Comparison of ENCODE assay signal across 25 mouse cellular contexts in genomic region chr7:110246526-110246925, GRCm38 (mm10). TPM values are rescaled to one million over a fixed set of nuclear protein-coding genes. Genes with fewer than 3 reads are reported as not detected.
DNase-seq lines count a peak whose midpoint lies in the region; ATAC-seq and TF ChIP-seq lines count a peak whose summit lies in the region.
"Had no signal": no experiment of that assay in that cellular context is flagged by ENCODE, and none has a peak within 500 bp of the region (broad histone marks: within the 10 kb centered on the region; RNA-seq: fewer than 3 reads in every experiment).

No protein-coding gene starts in this region.

- H3K4me3 ChIP-seq in gastrocnemius, adult 2 months: no peak overlapping the region
- H3K4me3 ChIP-seq in limb, embryonic 12.5 days (replicated peaks): no peak overlapping the region
- H3K4me3 ChIP-seq in limb, embryonic 10.5 days: no peak overlapping the region
- no peak overlapping the region for H3K4me3 ChIP-seq in embryonic fibroblast, embryonic 13.5 days (ENCODE audit: insufficient read depth, low read length)
- H3K4me3 ChIP-seq: heart, embryonic 10.5 days; heart, embryonic 15.5 days; hindbrain, embryonic 13.5 days; limb, embryonic 13.5 days; lung, embryonic 15.5 days had no signal

- no peak overlapping the region for H3K4me2 ChIP-seq in limb, embryonic 12.5 days
- H3K4me2 ChIP-seq: heart, embryonic 15.5 days; hindbrain, embryonic 13.5 days; limb, embryonic 13.5 days; liver, embryonic 11.5 days; lung, embryonic 15.5 days; midbrain, embryonic 11.5 days had no signal

- TF ChIP-seq POLR2A in embryonic fibroblast, embryonic 13.5 days (IDR thresholded peaks at IDR 0.05; ENCODE audit: low read depth, low read length): no peak

- H3K27me3 ChIP-seq in limb, embryonic 12.5 days: no peaks in the 10 kb centered on the region
- no peaks in the 10 kb centered on the region for H3K27me3 ChIP-seq in limb, embryonic 10.5 days (ENCODE audit: low read depth, poor library complexity, severe bottlenecking)
- H3K27me3 ChIP-seq: heart, embryonic 15.5 days; hindbrain, embryonic 13.5 days; limb, embryonic 13.5 days; lung, embryonic 15.5 days had no signal

- ATAC-seq in limb, embryonic 12.5 days (ENCODE audit: insufficient number of reproducible peaks, insufficient read depth, low FRiP score, low TSS enrichment, low read depth): no peak
- ATAC-seq: activated CD4-positive, CD25-positive, alpha-beta regulatory T cell, adult 4 months; forebrain, embryonic 14.5 days; intestine, postnatal 0 days had no signal

- no peaks in the 10 kb centered on the region for H3K9me3 ChIP-seq in limb, embryonic 12.5 days
- no peaks in the 10 kb centered on the region for H3K9me3 ChIP-seq in limb, embryonic 10.5 days (replicated peaks)
- H3K9me3 ChIP-seq: heart, embryonic 10.5 days; heart, embryonic 15.5 days; hindbrain, embryonic 13.5 days; limb, embryonic 13.5 days; lung, embryonic 15.5 days had no signal

- H3K27ac ChIP-seq in gastrocnemius, adult 2 months: peak overlapping the region; percentile 16; the same call in 1 of the 2 replicates
- peak overlapping the region; percentile 17; the same call in 1 of the 2 replicates for H3K27ac ChIP-seq in limb, embryonic 12.5 days
- H3K27ac ChIP-seq in limb, embryonic 10.5 days: no peak overlapping the region
- H3K27ac ChIP-seq in embryonic fibroblast, embryonic 13.5 days (ENCODE audit: insufficient read depth, low read length): peak overlapping the region; percentile 97
- H3K27ac ChIP-seq: heart, embryonic 10.5 days; hindbrain, embryonic 13.5 days; limb, embryonic 13.5 days; lung, embryonic 15.5 days had no signal

- H3K36me3 ChIP-seq in limb, embryonic 12.5 days: peaks cover 19% of the 10 kb centered on the region; the same call in 1 of the 2 replicates
- peaks cover 29% of the 10 kb centered on the region for H3K36me3 ChIP-seq in limb, embryonic 10.5 days
- H3K36me3 ChIP-seq: heart, embryonic 15.5 days; hindbrain, embryonic 13.5 days; lung, embryonic 15.5 days had no signal

- 92% methylated on average over 9 of the region's 9 CpGs for WGBS in limb, embryonic 12.5 days
- 94% methylated on average over 9 of the region's 9 CpGs for whole genome bisulfite sequencing in limb, embryonic 10.5 days

- intact Hi-C loops in gastrocnemius, adult 2 months (cut with DNase I): no loop called here

- no peak for TF ChIP-seq CTCF in gastrocnemius, adult 2 months (IDR thresholded peaks at IDR 0.05)
- no peak for TF ChIP-seq CTCF in embryonic fibroblast, embryonic 13.5 days (IDR thresholded peaks at IDR 0.05; ENCODE audit: borderline replicate concordance, insufficient read depth, low read length)

- H3K4me1 ChIP-seq in limb, embryonic 12.5 days (replicated peaks): no peaks in the 10 kb centered on the region
- no peaks in the 10 kb centered on the region for H3K4me1 ChIP-seq in limb, embryonic 10.5 days
- H3K4me1 ChIP-seq in embryonic fibroblast, embryonic 13.5 days (ENCODE audit: control insufficient read depth, insufficient read depth, low read length): peaks cover 29% of the 10 kb centered on the region
- H3K4me1 ChIP-seq: hindbrain, embryonic 13.5 days; lung, embryonic 15.5 days had no signal

- H3K9ac ChIP-seq in limb, embryonic 12.5 days (replicated peaks): no peak overlapping the region
- H3K9ac ChIP-seq: heart, embryonic 15.5 days; hindbrain, embryonic 13.5 days; limb, embryonic 13.5 days; lung, embryonic 15.5 days had no signal

- DNase-seq in gastrocnemius, adult 2 months: peak; percentile 27
- DNase-seq in gastrocnemius, postnatal 10 days: no peak
- DNase-seq in limb, embryonic 10.5 days (ENCODE audit: low spot score): no peak
- DNase-seq in skeletal muscle tissue, adult 2 months (ENCODE audit: low read depth, low spot score): peak; percentile 70
- no peak for DNase-seq in heart, adult 18-20 months
- DNase-seq: adrenal gland, adult 8-10 months; B cell, adult 2 months; cerebellum, adult 9-10 months; heart, postnatal 36 days; kidney, adult 9 months; kidney, postnatal 10 days; layer of hippocampus, postnatal 36 days; thymus, postnatal 25 days had no signal

RNA-seq across cellular contexts. Expression of gene Swap70, which starts 25.0 kb away (rescaled TPM):
- total RNA-seq in gastrocnemius, adult 2 months (2021): 1 to 10 TPM; 4.8 to 7.2 TPM
- 10 to 100 TPM; 11.5 to 16.2 TPM for total RNA-seq in gastrocnemius, postnatal 10 days (2021)
- 37.0 and 38.2 TPM in 2 replicates for polyA plus RNA-seq in limb, embryonic 12.5 days (2016; fragmentation: Nextera tagmentation; extraction: Ambion mirVana)
- polyA plus RNA-seq in limb, embryonic 10.5 days (2016; fragmentation: Nextera tagmentation; extraction: Ambion mirVana): 32.8 and 34.8 TPM in 2 replicates
- polyA plus RNA-seq in embryonic fibroblast, embryonic 13.5 days (2011; ENCODE audit: insufficient read length, low read depth, missing spikeins): 47.3 and 50.1 TPM in 2 replicates
- 10 to 100 TPM; 10.8 to 14.7 TPM for total RNA-seq in heart, adult 18-20 months (2021)

Comparison
In these comparisons a context has a peak if more than half of its experiments do, and no peak if none do; other contexts are left out.
1. DNase-seq: peak in gastrocnemius, adult 2 months (single experiment) and skeletal muscle tissue, adult 2 months (single experiment); none in gastrocnemius, postnatal 10 days (single experiment), limb, embryonic 10.5 days (single experiment) and heart, adult 18-20 months (0 of 2).